Mouse (Mus musculus): ENCODE results near the gene N4bp3.
A peak's percentile ranks its signal among the peaks of the same experiment; 100 is the strongest.
"Not testable (repeated sequence)": the region's sequence is repeated elsewhere in the genome, so short reads cannot be mapped to it uniquely, and the experiment has no call there.

N4bp3 gene

GRCm38 (mm10) chr11:51629651-51630314 lies 20.9 kb downstream of the N4bp3 start:
- no peak for DNase-seq (ENCODE audit: low read depth, low spot score)

- no peak for DNase-seq (ENCODE audit: low read depth, low spot score)
Observed at GRCm38 (mm10) chr11:51627907-51628306, 22.7 kb downstream of the N4bp3 start.

GRCm38 (mm10) chr11:51627425-51627824 lies 23.2 kb downstream of the N4bp3 start:
- DNase-seq (ENCODE audit: low read depth, low spot score) = no peak

GRCm38 (mm10) chr11:51625187-51625820 lies 25.3 kb downstream of the N4bp3 start:
- no peak for DNase-seq (ENCODE audit: low read depth, low spot score)

GRCm38 (mm10) chr11:51622971-51623491 lies 27.6 kb downstream of the N4bp3 start:
- no peak for DNase-seq (ENCODE audit: low read depth, low spot score)

GRCm38 (mm10) chr11:51621776-51622175 lies 28.9 kb downstream of the N4bp3 start:
- no peak for DNase-seq (ENCODE audit: low read depth, low spot score)

- no peak for DNase-seq (ENCODE audit: low read depth, low spot score)
Observed at GRCm38 (mm10) chr11:51620084-51620483, 30.6 kb downstream of the N4bp3 start.

- peak; percentile 95 for DNase-seq (ENCODE audit: low read depth, low spot score)
Observed at GRCm38 (mm10) chr11:51619409-51620060, 31.1 kb downstream of the N4bp3 start, which contains the start of gene Nhp2. Nhp2 (plus strand) TSS chr11:51619735.

GRCm38 (mm10) chr11:51618894-51619408 lies 31.7 kb downstream of the N4bp3 start:
- no peak for DNase-seq (ENCODE audit: low read depth, low spot score)

- peak; percentile 48 for DNase-seq (ENCODE audit: low read depth, low spot score)
Observed at GRCm38 (mm10) chr11:51617693-51618092, 32.9 kb downstream of the N4bp3 start.

- not testable (repeated sequence) for DNase-seq (ENCODE audit: low read depth, low spot score)
Observed at GRCm38 (mm10) chr11:51616113-51616512, 34.5 kb downstream of the N4bp3 start.

GRCm38 (mm10) chr11:51615601-51616000 lies 35.0 kb downstream of the N4bp3 start:
- DNase-seq (ENCODE audit: low read depth, low spot score) = peak; percentile 71

GRCm38 (mm10) chr11:51615129-51615528 lies 35.5 kb downstream of the N4bp3 start:
- DNase-seq (ENCODE audit: low read depth, low spot score) = peak; percentile 61

GRCm38 (mm10) chr11:51614256-51614655 lies 36.4 kb downstream of the N4bp3 start:
- no peak for DNase-seq (ENCODE audit: low read depth, low spot score)

GRCm38 (mm10) chr11:51609940-51610339 lies 40.7 kb downstream of the N4bp3 start:
- DNase-seq (ENCODE audit: low read depth, low spot score) = not testable (repeated sequence)

GRCm38 (mm10) chr11:51609266-51609909 lies 41.3 kb downstream of the N4bp3 start:
- no peak for DNase-seq (ENCODE audit: low read depth, low spot score)

GRCm38 (mm10) chr11:51607096-51607738 lies 43.4 kb downstream of the N4bp3 start:
- no peak for DNase-seq (ENCODE audit: low read depth, low spot score)

- DNase-seq (ENCODE audit: low read depth, low spot score) = peak; percentile 98
Observed at GRCm38 (mm10) chr11:51606447-51607095, 44.1 kb downstream of the N4bp3 start, which contains the start of gene Hnrnpab. Hnrnpab (minus strand) TSS chr11:51606847.

- DNase-seq (ENCODE audit: low read depth, low spot score) = peak; percentile 80
Observed at GRCm38 (mm10) chr11:51605602-51606446, 44.8 kb downstream of the N4bp3 start.

GRCm38 (mm10) chr11:51602253-51602652 lies 48.4 kb downstream of the N4bp3 start:
- no peak for DNase-seq (ENCODE audit: low read depth, low spot score)
